Mouse (Mus musculus) limb, embryonic 12.5 days (tissue): Measurements from ENCODE around the gene Dctn1. TPM values are rescaled to one million over a fixed set of nuclear protein-coding genes. Genes with fewer than 3 reads are reported as not detected.
"Not testable (repeated sequence)": the region's sequence is repeated elsewhere in the genome, so short reads cannot be mapped to it uniquely, and the experiment has no call there.

Experiments
- ATAC-seq: fragments of 200-750 bp; cut with Nextera tagmentation; 2 replicates; pipeline ENCODE4 v1.8.0; 2017; ENCODE audit warnings: low read depth, moderate TSS enrichment; ENCODE audit not compliant: insufficient number of reproducible peaks, insufficient read depth, low FRiP score, low TSS enrichment
- H3K27ac ChIP-seq: fragments of 300-500 bp; sonication (generic); 2 replicates; pipeline ENCODE4 v1.5.1; 2016; ENCODE audit warnings: mild to moderate bottlenecking, moderate library complexity
- H3K27me3 ChIP-seq: fragments of 300-500 bp; sonication (generic); 2 replicates; pipeline ENCODE4 v1.6.1; 2016; ENCODE audit warnings: mild to moderate bottlenecking, moderate library complexity
- H3K36me3 ChIP-seq: fragments of 300-500 bp; sonication (generic); 2 replicates; pipeline ENCODE4 v1.6.1; 2016; ENCODE audit warnings: mild to moderate bottlenecking, moderate library complexity
- H3K4me1 ChIP-seq: fragments of 300-500 bp; sonication (generic); replicated peaks from 2 replicates; pipeline ENCODE4 v1.6.1; 2016
- H3K4me2 ChIP-seq: fragments of 300-500 bp; sonication (generic); 2 replicates; pipeline ENCODE4 v1.6.1; 2016; ENCODE audit warnings: mild to moderate bottlenecking, moderate library complexity
- H3K4me3 ChIP-seq: fragments of 300-500 bp; sonication (generic); replicated peaks from 2 replicates; pipeline ENCODE4 v1.5.1; 2016; ENCODE audit warnings: mild to moderate bottlenecking
- H3K9ac ChIP-seq: fragments of 300-500 bp; sonication (generic); replicated peaks from 2 replicates; pipeline ENCODE4 v1.6.1; 2016; ENCODE audit warnings: mild to moderate bottlenecking, moderate library complexity
- H3K9me3 ChIP-seq: fragments of 300-500 bp; sonication (generic); 2 replicates; pipeline ENCODE4 v1.6.1; 2016; ENCODE audit warnings: mild to moderate bottlenecking, moderate library complexity
- WGBS: fragments of 180-500 bp; shearing (Covaris S2); methylation state at CpG from one replicate; pipeline ENCODE4 v1.1.7; 2016; 5-methylcytosine and 5-hydroxymethylcytosine counted together
- polyA plus RNA-seq: library from polyadenylated mRNA; unstranded; fragments of >200 nt; fragmentation: Nextera tagmentation; extraction: Ambion mirVana; gene quantifications from 2 replicates; pipeline ENCODE4 v1.2.1, GENCODE M21; 2016

The Dctn1 gene
- polyA plus RNA-seq, 1 experiment from 2014 or later, result 104 TPM

DNA sequence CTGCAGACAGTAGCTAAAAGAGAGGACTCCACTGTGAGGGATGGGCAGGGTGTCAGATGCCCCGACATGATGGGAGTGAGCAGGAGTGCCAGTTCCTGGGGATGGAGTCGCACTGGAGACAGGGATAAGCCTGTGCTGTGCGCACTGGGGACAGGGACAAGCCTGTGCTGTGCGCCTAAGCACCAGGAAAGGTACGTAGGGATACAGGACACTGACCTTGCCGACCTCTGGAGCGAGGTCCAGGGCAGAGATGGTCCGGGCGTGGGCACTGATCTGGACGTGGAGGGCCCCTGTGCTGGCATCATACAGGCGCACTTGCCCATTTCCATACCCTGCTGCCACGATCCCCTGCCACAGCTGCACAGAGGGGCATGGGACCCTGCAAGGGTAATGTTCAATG is 12.7 kb upstream of the Dctn1 start:
- Histone ChIP-seq H3K4me1 (peaks cover 21% of the 10 kb centered on the region), H3K27ac (no peak overlapping the region), H3K36me3 (peaks cover 57% of the 10 kb centered on the region), H3K9me3 (no peaks in the 10 kb centered on the region), H3K9ac (no peak overlapping the region), H3K4me3 (no peak overlapping the region), H3K4me2 (no peak overlapping the region), H3K27me3 (no peaks in the 10 kb centered on the region)
- 87% methylated on average over 12 of the region's 12 CpGs for WGBS
- ATAC-seq, result no peak

DNA sequence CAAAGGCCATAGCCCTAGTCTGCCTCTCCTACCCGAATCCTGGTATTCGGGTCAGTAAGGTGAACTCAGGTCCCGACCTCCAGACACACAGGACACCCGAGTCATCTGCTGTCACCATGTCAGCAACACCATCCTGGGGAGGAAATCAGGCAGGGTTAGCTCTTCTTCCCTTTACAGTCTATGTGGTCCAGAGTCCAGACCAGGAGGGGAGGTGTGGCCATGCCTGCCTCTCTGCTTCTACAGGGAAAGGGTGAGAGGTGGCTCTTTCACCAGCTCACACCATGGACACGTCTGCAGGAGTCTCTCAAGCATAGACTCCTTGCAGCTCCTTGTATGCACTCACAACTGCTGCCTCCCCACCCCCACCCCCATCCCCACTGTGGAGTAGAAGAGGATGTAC is 12.2 kb upstream of the Dctn1 start:
- H3K36me3 ChIP-seq, result peaks cover 52% of the 10 kb centered on the region
- ATAC-seq, result no peak
- WGBS, result 74% methylated on average over 5 of the region's 5 CpGs

DNA sequence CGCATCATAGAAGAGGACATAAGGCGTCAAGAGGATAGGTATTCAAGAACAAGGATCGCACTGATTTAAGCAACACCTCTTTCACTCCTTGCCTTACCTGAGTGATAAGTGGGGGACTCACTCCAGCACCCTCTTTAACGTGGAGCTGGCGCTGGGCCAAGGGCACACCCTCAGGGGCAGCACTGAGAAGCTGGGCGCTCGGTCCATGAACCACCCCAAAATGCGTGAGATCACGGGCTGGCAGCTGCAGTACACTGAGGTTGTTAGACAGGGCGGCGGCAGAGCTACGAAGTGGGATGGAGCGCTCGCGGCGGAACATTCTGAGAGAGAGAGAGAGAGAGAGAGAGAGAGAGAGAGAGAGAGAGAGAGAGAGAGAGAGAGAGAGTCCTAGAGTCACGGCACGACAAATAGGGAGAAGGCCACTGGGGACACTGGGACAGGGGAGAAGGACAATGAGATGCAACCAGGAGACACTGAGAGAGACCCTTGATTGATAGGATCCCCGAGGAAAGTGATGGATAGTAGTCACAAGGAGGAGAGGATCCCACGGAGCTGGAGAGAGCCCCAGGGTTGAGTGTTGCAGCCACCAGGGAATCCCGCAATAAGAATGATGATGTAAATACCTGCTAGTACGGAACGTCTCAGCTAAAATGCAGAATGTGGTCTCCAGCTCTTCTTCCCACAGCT is 10.0 kb upstream of the Dctn1 start:
- peak overlapping the region; percentile 57 for H3K4me3 ChIP-seq
- no peaks in the 10 kb centered on the region for H3K9me3 ChIP-seq
- H3K4me1 ChIP-seq, result peaks cover 21% of the 10 kb centered on the region
- peak overlapping the region; percentile 86 for H3K4me2 ChIP-seq
- ATAC-seq, result peak; percentile 21; the same call in 1 of the 2 replicates
- no peak overlapping the region for H3K27ac ChIP-seq
- peaks cover 30% of the 10 kb centered on the region for H3K36me3 ChIP-seq
- 8% methylated on average over 23 of the region's 23 CpGs for WGBS
- peak overlapping the region; percentile 67 for H3K9ac ChIP-seq
- peaks cover 10% of the 10 kb centered on the region for H3K27me3 ChIP-seq

More for the DNA sequence above, 12.2 kb upstream of the Dctn1 start:
- no peaks in the 10 kb centered on the region for H3K27me3 ChIP-seq
- H3K27ac ChIP-seq, result no peak overlapping the region
- H3K4me2 ChIP-seq, result no peak overlapping the region
- H3K9ac ChIP-seq, result no peak overlapping the region
- H3K4me1 ChIP-seq, result peaks cover 21% of the 10 kb centered on the region
- H3K4me3 ChIP-seq, result no peak overlapping the region
- no peaks in the 10 kb centered on the region for H3K9me3 ChIP-seq

DNA sequence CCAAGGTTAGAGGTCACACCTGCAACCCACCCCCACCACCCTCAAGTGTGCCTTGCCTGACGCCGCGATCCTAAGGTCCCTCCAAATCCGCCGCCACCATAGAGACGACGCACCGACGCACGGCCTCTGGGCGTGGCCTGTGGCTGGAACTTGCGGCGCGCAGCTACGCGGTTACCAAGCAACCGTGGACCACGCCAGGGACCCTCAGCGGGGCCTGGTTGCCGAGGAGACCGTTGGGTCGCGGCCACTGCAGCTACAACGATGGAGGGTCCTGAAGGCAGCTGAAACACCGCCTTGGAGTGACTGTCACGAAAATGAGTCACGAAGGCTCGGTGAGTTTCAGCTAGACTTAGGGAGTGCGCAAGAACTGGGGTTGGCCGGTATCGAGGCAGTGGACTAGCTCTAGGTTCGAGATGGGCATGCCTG is 9.4 kb upstream of the Dctn1 start, which contains the start of the genes Wdr54 and 1700003E16Rik:
Gene Wdr54 (minus strand): TSS at position 139 of the 426 bp plus-strand sequence.
Gene 1700003E16Rik (plus strand): TSS at position 146 of the 426 bp plus-strand sequence.
- Histone ChIP-seq H3K4me1 (peaks cover 21% of the 10 kb centered on the region), H3K9ac (peak within 1 kb of the TSS; percentile 67), H3K36me3 (peaks cover 24% of the 10 kb centered on the region), H3K9me3 (no peaks in the 10 kb centered on the region), H3K4me2 (peak within 1 kb of the TSS; percentile 86), H3K4me3 (peak within 1 kb of the TSS; percentile 57), H3K27me3 (peaks cover 16% of the 10 kb centered on the region), H3K27ac (no peak within 1 kb of the TSS)
- peak; percentile 89 for ATAC-seq
- 2% methylated on average over 32 of the region's 32 CpGs for WGBS

DNA sequence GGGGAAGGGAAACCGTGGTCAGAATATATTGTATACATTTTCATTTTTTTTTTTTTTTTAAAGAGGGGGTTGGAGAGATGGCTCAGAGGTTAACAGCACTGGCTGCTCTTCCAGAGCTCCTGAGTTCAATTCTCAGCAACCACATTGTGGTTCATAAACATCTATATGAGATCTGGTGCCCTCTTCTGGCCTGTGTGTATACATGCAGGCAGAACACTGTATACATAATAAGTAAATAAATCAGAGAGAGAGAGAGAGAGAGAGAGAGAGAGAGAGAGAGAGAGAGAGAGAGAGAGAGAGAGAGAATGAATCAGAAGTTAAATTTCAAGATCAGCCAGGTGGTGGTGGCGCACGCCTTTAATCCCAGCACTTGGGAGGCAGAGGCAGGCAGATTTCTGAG is 6.3 kb upstream of the Dctn1 start:
- not testable (repeated sequence) for H3K9me3 ChIP-seq, H3K36me3 ChIP-seq
- peaks cover 36% of the 10 kb centered on the region for H3K27me3 ChIP-seq

DNA sequence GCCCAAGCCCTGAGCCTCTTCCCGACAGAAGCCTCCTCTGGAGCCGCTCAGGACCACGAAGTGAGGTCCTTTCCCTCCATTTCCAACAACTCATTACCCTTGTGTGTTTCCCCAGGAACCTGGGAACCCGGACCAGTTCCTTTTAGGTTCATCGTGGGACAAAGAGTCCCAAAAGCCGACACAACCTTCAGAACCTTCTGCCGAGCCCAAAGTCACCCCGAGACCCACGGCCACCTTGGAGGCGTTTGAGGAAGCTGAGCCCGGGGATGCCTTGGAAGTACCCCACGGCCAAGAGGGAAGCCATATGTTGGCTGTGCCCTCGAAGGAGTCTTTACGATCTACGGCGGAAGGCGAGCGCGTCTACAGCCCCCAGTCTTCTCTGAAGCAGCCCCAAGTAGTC is 4.3 kb upstream of the Dctn1 start:
- Histone ChIP-seq H3K27ac (no peak overlapping the region), H3K27me3 (peaks cover 36% of the 10 kb centered on the region), H3K9ac (peak overlapping the region; percentile 58), H3K4me2 (peak overlapping the region; percentile 75), H3K36me3 (no peaks in the 10 kb centered on the region), H3K4me3 (peak overlapping the region; percentile 46), H3K4me1 (peaks cover 24% of the 10 kb centered on the region), H3K9me3 (no peaks in the 10 kb centered on the region)
- WGBS, result 8% methylated on average over 19 of the region's 19 CpGs
- ATAC-seq, result no peak

More for the DNA sequence above, 6.3 kb upstream of the Dctn1 start:
- peaks cover 30% of the 10 kb centered on the region for H3K4me1 ChIP-seq
- H3K27ac ChIP-seq, ATAC-seq, H3K4me2 ChIP-seq, H3K9ac ChIP-seq, H3K4me3 ChIP-seq: not testable (repeated sequence)
- 17% methylated on average over 3 of the region's 3 CpGs for WGBS

DNA sequence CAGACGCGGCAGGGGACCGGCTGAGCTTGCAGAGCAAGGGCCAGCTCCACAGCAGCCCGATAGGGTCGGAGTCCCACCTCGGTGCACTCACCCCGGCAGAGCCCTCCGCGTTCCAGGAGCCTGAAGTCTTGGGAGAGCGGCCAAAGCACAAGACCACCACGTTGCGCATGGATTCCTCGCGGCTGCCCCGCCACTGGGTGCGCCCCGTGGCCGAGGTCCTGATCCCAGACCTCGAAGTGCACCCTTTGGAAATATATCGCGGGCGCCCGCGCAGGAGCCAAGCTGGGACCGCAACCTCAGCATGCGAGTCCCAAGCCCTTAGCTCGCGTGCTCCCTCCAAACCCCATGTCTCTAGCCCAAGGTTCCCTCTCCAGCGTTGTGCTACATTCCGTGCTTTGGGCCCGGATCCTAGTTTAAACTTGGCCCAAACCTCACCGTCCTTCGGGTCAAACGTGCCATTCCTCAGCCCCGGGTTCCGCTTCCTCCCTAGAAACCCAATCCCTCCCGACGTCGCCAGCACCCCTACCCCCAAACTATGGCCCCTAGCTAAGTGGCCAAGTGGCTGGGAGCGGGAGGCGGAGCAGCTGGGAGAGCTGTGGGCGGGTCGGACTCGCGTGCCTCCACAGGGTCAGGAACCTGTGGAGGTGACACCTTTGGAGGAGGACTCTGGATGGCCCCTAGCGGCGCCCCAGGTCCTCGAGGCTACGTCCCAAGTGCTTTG is 3.6 kb upstream of the Dctn1 start:
- Histone ChIP-seq H3K4me3 (peak overlapping the region; percentile 46), H3K4me1 (peaks cover 30% of the 10 kb centered on the region), H3K4me2 (peak overlapping the region; percentile 75), H3K9ac (peak overlapping the region; percentile 58), H3K27me3 (peaks cover 36% of the 10 kb centered on the region), H3K36me3 (no peaks in the 10 kb centered on the region), H3K9me3 (no peaks in the 10 kb centered on the region), H3K27ac (no peak overlapping the region)
- ATAC-seq, result no peak
- WGBS, result under 1% methylated on average over 49 of the region's 49 CpGs

DNA sequence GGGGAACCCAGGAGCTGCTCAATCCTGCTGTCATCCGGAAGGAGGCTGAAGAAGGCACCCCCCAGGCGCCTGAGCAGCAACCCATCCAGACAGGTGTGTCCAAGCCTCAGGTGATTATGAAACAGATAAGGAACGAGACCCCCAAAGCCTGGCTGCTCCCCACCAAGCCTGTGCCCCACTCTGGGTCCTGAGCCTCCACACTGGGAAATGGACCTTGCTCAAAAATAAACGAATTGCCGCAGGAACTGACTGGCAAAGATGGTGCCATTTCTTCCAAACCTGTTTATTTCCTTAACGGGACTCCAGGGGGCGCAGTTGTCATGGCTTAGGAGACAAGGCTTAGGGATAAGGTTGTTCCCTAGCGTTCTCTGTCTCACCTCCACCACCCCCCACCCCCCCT is 3.0 kb upstream of the Dctn1 start:
- Histone ChIP-seq H3K9me3 (no peaks in the 10 kb centered on the region), H3K4me2 (peak overlapping the region; percentile 75), H3K4me1 (peaks cover 34% of the 10 kb centered on the region), H3K4me3 (peak overlapping the region; percentile 46), H3K27me3 (peaks cover 36% of the 10 kb centered on the region), H3K9ac (peak overlapping the region; percentile 58), H3K36me3 (no peaks in the 10 kb centered on the region), H3K27ac (no peak overlapping the region)
- WGBS, result 2% methylated on average over 8 of the region's 8 CpGs
- no peak for ATAC-seq

DNA sequence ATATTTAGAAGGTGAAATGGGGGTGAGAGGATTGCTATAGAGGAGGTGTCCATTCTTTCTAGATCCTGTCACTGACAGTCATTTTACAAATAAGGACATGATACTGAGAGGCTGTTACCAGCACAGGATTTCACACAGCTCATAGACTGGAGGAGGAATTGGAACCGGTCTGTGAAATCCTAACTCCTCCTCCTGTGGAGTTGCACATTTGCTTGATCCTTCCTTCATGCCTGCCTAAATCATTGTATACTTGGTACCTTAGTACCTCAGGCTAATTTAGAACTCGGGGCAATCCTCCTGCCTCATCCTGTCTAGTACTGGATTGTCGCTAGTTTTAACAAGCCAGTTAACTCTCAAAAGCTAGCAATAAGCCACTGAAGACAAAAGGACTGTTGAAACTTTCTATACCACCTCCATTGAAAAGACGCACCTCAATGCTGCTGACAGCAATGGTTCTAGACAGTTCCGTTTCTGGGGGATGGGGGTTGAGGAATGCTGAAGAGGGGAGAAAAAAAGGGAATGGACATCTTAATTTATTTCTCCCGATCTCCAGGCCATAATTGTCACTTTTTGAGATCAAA is 604 bp upstream of the Dctn1 start:
- peaks cover 34% of the 10 kb centered on the region for H3K4me1 ChIP-seq
- ATAC-seq, result no peak
- no peaks in the 10 kb centered on the region for H3K9me3 ChIP-seq
- H3K27ac ChIP-seq, result 0 out of 2 replicates have a peak overlapping the region, but pooled peaks have one; percentile 37
- peaks cover 32% of the 10 kb centered on the region for H3K27me3 ChIP-seq
- peak overlapping the region; percentile 89 for H3K9ac ChIP-seq
- WGBS, result 7% methylated on average over 6 of the region's 6 CpGs
- no peaks in the 10 kb centered on the region for H3K36me3 ChIP-seq
- peak overlapping the region; percentile 78 for H3K4me2 ChIP-seq
- peak overlapping the region; percentile 83 for H3K4me3 ChIP-seq

DNA sequence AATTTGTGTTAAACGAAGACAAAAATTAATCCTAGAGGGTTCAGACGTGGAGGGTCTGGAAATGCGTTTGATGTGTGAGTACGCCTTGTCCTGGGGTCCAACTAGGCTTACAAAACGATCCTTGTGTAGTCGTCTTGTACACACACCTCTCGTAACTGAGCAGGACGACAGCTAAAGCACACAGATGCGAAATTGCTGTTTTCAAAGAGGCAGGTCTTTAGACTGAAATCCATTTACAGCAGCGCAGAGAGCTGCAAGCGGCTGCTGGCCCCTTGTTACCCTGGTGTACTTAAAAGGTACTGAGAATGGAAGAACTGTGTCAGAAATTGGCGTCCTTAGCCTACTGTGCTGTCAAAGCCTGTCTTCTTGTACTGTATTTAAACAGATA is 517 bp downstream of the Dctn1 start:
- Histone ChIP-seq H3K4me3 (peak overlapping the region; percentile 83), H3K9me3 (no peaks in the 10 kb centered on the region), H3K36me3 (no peaks in the 10 kb centered on the region), H3K9ac (peak overlapping the region; percentile 89), H3K27me3 (peaks cover 21% of the 10 kb centered on the region), H3K4me2 (peak overlapping the region; percentile 78), H3K27ac (peak overlapping the region; percentile 83), H3K4me1 (peaks cover 34% of the 10 kb centered on the region)
- under 1% methylated on average over 12 of the region's 12 CpGs for WGBS
- peak; percentile 8; the same call in 1 of the 2 replicates for ATAC-seq

DNA sequence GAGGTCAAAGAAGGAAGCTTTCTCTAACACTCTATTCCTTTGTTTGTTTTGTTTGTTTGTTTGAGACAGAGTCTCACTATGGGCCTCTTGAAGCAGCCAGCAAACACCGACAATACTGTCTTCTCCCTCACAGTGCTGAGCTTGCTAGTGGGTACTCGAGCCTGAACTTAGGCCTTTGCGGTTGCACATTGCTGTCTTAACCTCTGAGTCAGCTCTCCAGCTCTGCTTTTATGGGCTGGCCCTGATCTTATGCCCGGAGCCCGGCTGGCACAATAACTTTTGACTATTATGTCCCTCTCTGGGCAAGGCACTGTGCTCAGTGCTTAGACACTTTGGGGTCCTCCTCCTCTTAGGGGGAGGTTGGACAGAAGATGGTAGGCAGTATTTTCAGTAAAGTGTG is 4.2 kb downstream of the Dctn1 start:
- H3K4me3 ChIP-seq, result no peak overlapping the region
- no peak overlapping the region for H3K27ac ChIP-seq
- H3K36me3 ChIP-seq, result 0 out of 2 replicates have a peak, but pooled peaks cover 6% of the 10 kb centered on the region
- WGBS, result 87% methylated on average over 5 of the region's 5 CpGs
- no peak for ATAC-seq
- no peak overlapping the region for H3K9ac ChIP-seq
- no peak overlapping the region for H3K4me2 ChIP-seq
- H3K9me3 ChIP-seq, result no peaks in the 10 kb centered on the region
- no peaks in the 10 kb centered on the region for H3K27me3 ChIP-seq
- peaks cover 20% of the 10 kb centered on the region for H3K4me1 ChIP-seq
